Mouse (Mus musculus): ENCODE data around the gene Flt4.

The Flt4 gene

GRCm38 (mm10) chr11:49645677-49646076 is 36.6 kb downstream of the Flt4 start:
- DNase-seq (ENCODE audit: low spot score in 2 of 2), result no peak

GRCm38 (mm10) chr11:49650113-49650993 is 41.3 kb downstream of the Flt4 start:
- DNase-seq (ENCODE audit: low spot score in 2 of 2), result peak in 1 of 2 experiments; percentile 15

- DNase-seq (ENCODE audit: low spot score in 2 of 2), result peak; percentile 38 to 62
These were observed 42.1 kb downstream of the Flt4 start for GRCm38 (mm10) chr11:49650994-49651761.

GRCm38 (mm10) chr11:49651762-49652322 is 42.8 kb downstream of the Flt4 start:
- no peak for DNase-seq (ENCODE audit: low spot score in 2 of 2)

- DNase-seq (ENCODE audit: low spot score in 2 of 2), result peak in 1 of 2 experiments; percentile 88
These were observed 43.5 kb downstream of the Flt4 start for GRCm38 (mm10) chr11:49652401-49653078.

GRCm38 (mm10) chr11:49653079-49653408 is 44.0 kb downstream of the Flt4 start:
- DNase-seq (ENCODE audit: low spot score in 2 of 2), result no peak

- no peak for DNase-seq (ENCODE audit: low spot score in 2 of 2)
These were observed 45.6 kb downstream of the Flt4 start for GRCm38 (mm10) chr11:49654651-49655050.

GRCm38 (mm10) chr11:49655501-49655900 is 46.4 kb downstream of the Flt4 start:
- no peak for DNase-seq (ENCODE audit: low spot score in 2 of 2)

- DNase-seq (ENCODE audit: low spot score in 2 of 2), result no peak
These were observed 49.0 kb downstream of the Flt4 start for GRCm38 (mm10) chr11:49658065-49658464.

- no peak for DNase-seq (ENCODE audit: low spot score in 2 of 2)
These were observed 49.9 kb downstream of the Flt4 start for GRCm38 (mm10) chr11:49658791-49659469.

GRCm38 (mm10) chr11:49659470-49659799 is 50.4 kb downstream of the Flt4 start:
- no peak for DNase-seq (ENCODE audit: low spot score in 2 of 2)

- no peak for DNase-seq (ENCODE audit: low spot score in 2 of 2)
These were observed 53.3 kb downstream of the Flt4 start for GRCm38 (mm10) chr11:49662292-49662780.

- DNase-seq (ENCODE audit: low spot score in 2 of 2), result no peak
These were observed 54.2 kb downstream of the Flt4 start, which contains the start of gene Scgb3a1 for GRCm38 (mm10) chr11:49663310-49663709. TSS of gene Scgb3a1 (plus strand) at chr11:49663610.

GRCm38 (mm10) chr11:49664262-49665140 is 55.4 kb downstream of the Flt4 start:
- DNase-seq (ENCODE audit: low spot score in 2 of 2), result no peak

- no peak for DNase-seq (ENCODE audit: low spot score in 2 of 2)
These were observed 56.4 kb downstream of the Flt4 start for GRCm38 (mm10) chr11:49665462-49665861.

GRCm38 (mm10) chr11:49673433-49673832 is 64.4 kb downstream of the Flt4 start:
- DNase-seq (ENCODE audit: low spot score in 2 of 2), result no peak

GRCm38 (mm10) chr11:49684237-49684973 is 75.3 kb downstream of the Flt4 start:
- no peak for DNase-seq (ENCODE audit: low spot score in 2 of 2)

GRCm38 (mm10) chr11:49695013-49695412 is 86.0 kb downstream of the Flt4 start:
- no peak for DNase-seq (ENCODE audit: low spot score in 2 of 2)

GRCm38 (mm10) chr11:49695695-49696094 is 86.6 kb downstream of the Flt4 start:
- no peak for DNase-seq (ENCODE audit: low spot score in 2 of 2)

GRCm38 (mm10) chr11:49696472-49696871 is 87.4 kb downstream of the Flt4 start:
- DNase-seq (ENCODE audit: low spot score in 2 of 2), result no peak
